Mouse (Mus musculus): ENCODE results near the gene Pex11b.
A peak's percentile ranks its signal among the peaks of the same experiment; 100 is the strongest.
"Not testable (repeated sequence)": the region's sequence is repeated elsewhere in the genome, so short reads cannot be mapped to it uniquely, and the experiment has no call there.

The Pex11b gene

DNA sequence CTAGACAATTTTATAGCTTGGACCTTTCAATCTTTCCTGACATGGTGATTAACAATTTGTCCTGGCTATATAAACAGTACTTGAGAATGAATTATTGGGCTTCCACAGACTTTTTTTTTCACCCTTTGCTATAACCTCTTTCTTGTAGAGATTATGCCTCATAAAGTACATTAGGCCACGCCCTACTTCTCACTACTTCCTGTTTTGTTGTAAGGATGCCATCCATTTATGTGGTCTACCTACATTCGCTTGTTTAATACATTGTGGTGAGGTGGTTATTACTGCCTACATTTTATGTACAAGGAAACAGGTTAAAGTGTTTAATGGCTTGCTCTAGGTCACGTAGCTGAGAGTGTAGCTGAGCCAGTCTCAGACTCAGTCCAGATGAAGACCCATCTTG is 40.0 kb downstream of the Pex11b start:
- DNase-seq (ENCODE audit: low spot score): no peak

DNA sequence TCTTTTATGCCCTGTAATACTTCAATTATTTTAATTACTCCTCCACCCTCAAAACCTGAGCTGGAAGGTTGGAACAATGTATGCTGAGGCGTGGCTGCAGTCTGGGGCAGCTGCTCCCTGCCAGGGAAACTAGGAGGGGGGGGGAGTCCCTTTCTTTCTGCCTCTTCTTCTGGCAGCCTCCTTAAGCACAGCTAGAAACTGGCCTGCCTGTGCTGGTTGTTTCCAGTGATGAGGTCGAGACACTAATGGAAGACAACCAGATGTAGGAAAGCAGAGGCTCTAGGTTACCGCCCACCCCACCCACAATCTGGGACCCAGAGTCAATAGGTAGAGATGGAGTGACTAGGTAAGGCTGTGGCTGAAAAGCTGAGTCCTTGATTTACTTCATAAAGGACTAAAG is 40.5 kb downstream of the Pex11b start:
- DNase-seq (ENCODE audit: low spot score): no peak

DNA sequence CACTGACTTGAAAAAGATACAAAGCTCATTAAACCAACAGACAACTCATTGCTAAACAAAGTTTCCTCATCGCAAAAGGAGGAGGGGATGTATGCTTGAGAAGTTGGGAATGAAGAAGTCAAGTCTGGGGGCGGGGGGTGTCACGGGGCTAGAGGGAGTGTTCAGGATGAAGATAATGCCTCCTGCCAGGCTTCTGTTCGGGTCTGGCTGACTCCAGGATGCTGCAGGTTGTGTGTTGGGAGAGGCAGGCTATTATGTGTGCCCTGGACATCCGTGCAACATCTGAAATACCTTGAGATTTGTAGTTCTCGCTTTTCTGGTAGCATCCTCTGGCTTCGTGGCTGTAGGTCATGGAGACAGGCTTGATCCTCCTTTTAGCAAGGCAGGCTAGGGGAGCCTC is 43.3 kb downstream of the Pex11b start:
- DNase-seq (ENCODE audit: low spot score): no peak

DNA sequence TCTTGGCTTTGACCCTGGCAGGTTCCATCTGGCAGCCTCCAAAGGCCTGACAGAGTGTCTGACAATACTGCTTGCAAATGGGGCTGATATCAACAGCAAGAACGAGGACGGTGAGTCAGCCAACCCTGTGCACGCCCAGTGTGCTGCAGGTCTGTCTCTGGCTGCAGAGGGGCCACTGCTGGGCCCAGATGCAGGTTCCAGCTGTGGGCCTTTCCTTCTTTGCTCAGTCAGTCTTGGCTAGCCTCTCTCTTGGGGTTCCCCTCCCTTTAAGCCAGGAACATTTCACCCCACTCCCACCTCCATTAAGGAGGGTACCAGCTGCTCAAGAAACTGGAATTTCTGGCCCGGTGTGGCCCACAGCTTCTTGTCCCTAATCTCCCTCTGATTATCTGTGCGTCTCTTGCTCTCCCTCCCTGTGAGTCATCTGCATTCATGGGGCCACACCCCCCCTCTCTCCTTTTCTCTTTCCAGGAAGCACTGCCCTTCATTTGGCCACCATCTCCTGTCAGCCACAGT is 44.0 kb downstream of the Pex11b start:
- no peak for DNase-seq (ENCODE audit: low spot score)

DNA sequence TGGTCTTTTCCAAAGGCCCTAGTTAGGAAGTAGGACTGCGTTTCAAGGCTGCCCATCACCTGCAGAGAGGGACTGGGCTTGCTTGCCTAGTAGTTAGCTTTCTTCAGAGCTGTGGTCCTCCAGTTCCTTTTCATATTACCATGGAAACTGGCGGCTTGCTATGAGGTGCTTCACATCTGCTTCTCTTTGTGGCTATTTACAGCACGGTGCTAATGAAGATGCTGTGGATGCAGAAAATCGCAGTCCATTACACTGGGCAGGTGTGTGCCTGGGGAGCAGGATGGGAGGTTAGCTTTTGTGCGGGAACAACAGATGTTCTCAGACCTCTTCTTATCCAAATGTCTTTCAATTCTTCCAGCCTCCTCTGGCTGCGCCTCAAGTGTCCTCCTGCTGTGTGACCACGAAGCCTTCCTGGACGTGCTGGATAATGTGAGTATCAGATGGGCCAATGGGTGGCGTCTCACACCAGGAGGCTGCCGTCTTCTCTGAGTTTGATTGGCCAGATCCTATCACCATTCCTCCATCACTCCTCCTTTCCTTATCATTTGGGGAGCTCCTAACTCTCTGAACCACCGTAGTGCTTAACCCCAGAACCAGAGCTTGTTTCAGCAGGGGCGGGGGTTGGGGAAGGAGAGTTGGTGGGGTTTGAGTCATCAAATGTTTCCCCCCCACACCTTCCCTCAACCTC is 45.2 kb downstream of the Pex11b start:
- no peak for DNase-seq (ENCODE audit: low spot score)

DNA sequence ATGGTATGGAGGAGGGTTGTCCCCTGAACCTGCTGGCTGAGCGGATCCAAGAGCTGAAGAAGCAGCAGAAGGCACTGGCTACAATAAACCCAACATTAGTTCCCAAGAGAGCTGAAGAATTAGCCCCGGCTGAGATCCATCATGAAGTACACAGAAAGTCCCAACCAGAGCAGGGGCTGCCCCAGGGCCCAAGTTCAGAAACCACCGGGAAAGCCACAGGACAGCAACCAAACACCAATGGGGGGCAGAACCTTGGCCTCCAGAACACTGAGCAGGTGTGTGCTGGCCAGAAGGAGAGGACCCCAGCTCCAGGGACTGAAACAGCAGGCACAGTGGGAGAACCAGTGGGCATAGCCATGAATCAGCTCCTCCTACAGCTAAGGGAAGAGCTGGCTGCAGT is 48.3 kb downstream of the Pex11b start:
- no peak for DNase-seq (ENCODE audit: low spot score)

DNA sequence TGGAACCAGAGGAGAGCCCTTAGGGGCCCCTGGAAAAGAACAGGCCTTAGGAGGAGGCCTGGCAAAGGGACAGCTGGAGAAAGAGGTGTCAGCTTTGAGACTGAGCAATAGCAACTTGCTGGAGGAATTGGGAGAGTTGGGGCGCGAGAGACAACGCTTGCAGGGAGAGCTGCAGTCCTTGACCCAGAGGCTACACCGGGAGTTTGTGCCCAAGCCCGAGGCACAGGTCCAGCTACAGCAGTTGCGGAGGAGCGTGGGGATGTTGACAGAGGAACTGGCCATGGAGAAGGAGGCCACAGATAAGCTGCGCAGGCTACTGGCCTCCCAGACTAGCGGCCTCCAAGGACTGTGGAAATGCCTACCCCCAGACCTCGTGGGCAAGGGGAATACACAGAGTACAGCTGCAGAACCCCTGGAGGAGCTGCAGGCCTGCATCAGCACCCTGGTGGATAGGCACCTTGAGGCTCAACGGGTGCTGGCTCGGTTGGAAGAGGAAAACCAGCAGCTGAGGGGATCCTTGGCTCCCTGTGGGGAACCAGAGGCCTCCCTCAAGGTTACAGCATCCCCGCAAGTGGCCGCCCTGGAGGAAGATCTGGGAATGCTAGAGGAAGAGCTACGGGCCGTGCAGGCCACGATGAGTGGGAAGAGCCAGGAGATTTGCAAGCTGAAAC is 49.1 kb downstream of the Pex11b start:
- peak; percentile 67 for DNase-seq (ENCODE audit: low spot score)

DNA sequence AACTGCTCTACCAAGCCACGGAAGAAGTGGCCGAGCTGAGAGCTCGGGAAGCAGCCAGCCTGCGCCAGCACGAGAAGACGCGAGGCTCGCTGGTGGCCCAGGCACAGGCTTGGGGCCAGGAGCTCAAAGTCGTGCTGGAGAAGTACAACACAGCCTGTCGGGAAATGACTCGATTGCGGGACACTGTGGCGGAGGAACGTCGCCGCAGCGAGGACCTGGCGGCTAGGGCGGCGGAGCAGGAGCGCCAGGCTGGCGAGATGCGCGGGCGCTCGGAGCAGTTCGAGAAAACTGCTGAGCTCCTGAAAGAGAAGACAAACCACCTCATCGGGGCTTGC is 49.6 kb downstream of the Pex11b start:
- no peak for DNase-seq (ENCODE audit: low spot score)

DNA sequence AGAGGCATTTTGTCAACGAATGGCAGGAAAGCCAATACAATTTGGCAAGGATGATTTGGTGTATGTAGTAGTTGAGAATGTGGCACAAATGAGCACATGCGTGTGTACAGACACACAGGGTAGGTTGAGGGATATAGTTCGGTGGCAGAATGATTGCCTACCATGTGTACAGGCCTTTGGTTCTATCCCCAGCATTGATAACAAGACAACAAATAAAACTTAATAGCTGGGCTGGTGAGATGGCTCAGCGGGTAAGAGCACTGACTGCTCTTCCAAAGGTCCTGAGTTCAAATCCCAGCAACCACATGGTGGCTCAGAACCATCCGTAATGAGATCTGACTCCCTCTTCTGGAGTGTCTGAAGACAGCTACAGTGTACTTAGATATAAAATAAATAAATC is 50.9 kb downstream of the Pex11b start:
- DNase-seq (ENCODE audit: low spot score): not testable (repeated sequence)

DNA sequence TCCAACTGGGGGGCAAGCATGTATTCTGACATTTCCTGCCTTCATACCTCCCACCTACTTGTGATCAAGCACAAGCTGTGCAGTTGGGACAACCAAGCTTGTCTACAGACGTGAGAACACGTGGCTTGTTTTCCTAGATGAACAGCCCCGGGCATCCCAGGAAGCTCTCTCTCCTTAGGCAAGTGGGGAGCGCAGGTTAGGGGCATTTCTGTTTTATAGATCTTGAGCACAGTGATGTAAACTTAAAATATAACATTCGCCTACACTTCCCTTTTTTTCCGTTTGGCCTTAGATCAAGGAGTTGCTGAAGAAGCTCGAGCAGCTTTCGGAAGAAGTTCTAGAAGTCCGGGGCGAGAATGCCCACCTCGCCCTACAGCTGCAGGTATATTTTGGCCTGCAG is 53.7 kb downstream of the Pex11b start:
- no peak for DNase-seq (ENCODE audit: low spot score)

DNA sequence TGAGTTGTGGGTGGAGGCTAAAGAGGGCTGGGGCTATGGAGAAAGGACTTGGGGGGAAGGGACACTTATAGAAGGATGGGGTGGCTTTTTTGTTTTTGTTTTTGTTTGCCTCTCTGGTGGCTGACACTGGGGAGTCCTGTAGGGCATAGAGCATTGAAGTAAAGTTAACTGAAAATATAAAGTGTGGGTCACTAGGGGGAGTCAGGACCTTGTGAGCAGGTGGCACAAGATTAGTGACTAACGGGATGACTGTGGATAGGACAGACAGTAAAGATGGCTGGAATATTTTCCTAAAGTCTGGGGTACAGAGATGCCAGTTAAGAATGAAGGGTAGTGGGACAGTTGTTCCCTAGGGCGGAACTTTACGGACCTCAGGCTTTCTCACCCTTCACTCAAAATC is 55.1 kb downstream of the Pex11b start:
- no peak for DNase-seq (ENCODE audit: low spot score)

DNA sequence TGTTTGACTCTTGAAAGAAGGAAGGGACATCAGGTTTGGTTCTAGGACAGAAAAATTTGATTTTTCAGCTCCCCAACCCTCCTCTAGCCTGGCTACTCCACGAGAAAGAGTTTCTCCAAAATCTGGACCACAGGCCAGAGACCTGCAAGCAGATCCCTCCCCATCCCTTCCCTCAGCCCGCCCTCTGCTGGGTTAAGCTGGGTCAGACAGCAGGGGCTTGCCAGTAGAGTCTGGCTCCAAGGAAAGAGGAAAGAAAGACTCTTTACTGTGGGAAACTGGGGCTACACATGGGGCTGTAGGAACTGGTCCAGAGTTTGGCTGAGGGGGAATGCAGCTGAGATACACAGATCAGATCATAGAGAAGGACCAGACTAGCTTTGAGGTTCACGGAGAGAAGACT is 57.3 kb downstream of the Pex11b start:
- DNase-seq (ENCODE audit: low spot score): peak; percentile 74

DNA sequence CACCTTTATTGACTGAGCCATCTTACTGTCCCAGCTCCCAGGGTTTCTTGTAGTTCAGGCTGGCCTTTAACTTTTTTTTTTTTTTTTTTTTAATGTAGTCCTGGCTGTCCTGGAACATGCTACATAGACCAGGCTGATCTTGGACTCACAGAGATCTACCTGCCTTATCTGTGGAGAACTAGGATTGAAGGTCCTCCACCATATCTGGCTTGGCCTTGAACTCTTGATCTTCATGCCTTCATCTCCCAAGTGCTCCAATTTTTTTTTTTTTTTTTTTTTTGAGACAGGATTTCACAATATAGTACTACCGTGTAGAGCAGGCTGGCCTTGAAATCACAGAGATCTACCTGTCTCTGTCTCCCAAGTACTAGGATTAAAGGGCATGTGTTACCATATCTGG is 58.4 kb downstream of the Pex11b start:
- no peak for DNase-seq (ENCODE audit: low spot score)
